9 mouse cellular contexts compared by ENCODE assay signal in the genomic region with DNA sequence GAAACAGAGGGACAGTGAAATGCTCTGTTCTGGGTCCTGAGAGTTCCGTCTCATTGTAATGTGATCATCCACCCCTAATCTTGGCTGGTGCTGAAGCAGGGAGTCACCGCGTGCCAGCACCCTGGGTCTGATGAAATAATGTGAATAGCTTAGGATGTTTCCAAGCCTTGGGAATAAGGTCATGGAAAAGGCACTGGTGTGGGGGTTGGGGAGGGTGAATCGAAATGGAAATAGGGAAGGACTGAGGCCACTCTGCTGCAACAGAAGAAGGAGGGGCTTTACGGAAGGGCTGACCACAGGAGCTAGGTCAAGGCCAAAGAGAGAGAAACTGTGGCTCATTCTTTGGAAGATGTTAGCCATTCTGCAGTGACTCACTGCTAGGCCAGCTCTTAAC. TPM values are rescaled to one million over a fixed set of nuclear protein-coding genes. Genes with fewer than 3 reads are reported as not detected.
DNase-seq lines count a peak whose midpoint lies in the region; ATAC-seq and TF ChIP-seq lines count a peak whose summit lies in the region.
"Had no signal": no experiment of that assay in that cellular context is flagged by ENCODE, and none has a peak within 500 bp of the region (broad histone marks: within the 10 kb centered on the region; RNA-seq: fewer than 3 reads in every experiment).

No protein-coding gene starts in this region.

- no peak for TF ChIP-seq POLR2A in lung, adult 2 months (IDR thresholded peaks at IDR 0.05; ENCODE audit: borderline replicate concordance, extremely low read depth, low read depth, low read length)
- no peak for TF ChIP-seq POLR2A in myocyte (IDR thresholded peaks at IDR 0.05; ENCODE audit: insufficient read length, low read depth)

- H3K27me3 ChIP-seq in myocyte (ENCODE audit: control insufficient read depth, insufficient read depth, insufficient read length), result no peaks in the 10 kb centered on the region
- H3K27me3 ChIP-seq: stomach, embryonic 15.5 days had no signal

- peak overlapping the region; percentile 62 for H3K4me2 ChIP-seq in myocyte (ENCODE audit: low read depth)
- H3K4me2 ChIP-seq: midbrain, embryonic 12.5 days; stomach, embryonic 15.5 days had no signal

- H3K4me3 ChIP-seq in lung, adult 2 months (replicated peaks; ENCODE audit: extremely low read depth, low read depth, low read length), result no peak overlapping the region
- H3K4me3 ChIP-seq in myocyte, result no peak overlapping the region
- H3K4me3 ChIP-seq: midbrain, embryonic 12.5 days; stomach, embryonic 15.5 days had no signal

- no peak overlapping the region for H3ac ChIP-seq in myocyte (ENCODE audit: control insufficient read depth, insufficient read length)

- H3K79me2 ChIP-seq in myocyte (ENCODE audit: control insufficient read depth, insufficient read depth), result no peaks in the 10 kb centered on the region

- DNase-seq in lung, adult 18-20 months, result peak; percentile 37 to 56
- DNase-seq in lung, adult 2 months, result no peak
- DNase-seq in ZHBTc4 (ENCODE audit: low read depth, low spot score), result peak; percentile 42
- DNase-seq in gastrocnemius, postnatal 25 days, result peak; percentile 75
- DNase-seq in spleen, postnatal 36 days (ENCODE audit: low spot score in 2 of 2), result no peak

- no peaks in the 10 kb centered on the region for H3K4me1 ChIP-seq in lung, adult 2 months (ENCODE audit: control insufficient read depth, insufficient read depth, low read length)
- H3K4me1 ChIP-seq: midbrain, embryonic 12.5 days had no signal

- TF ChIP-seq CTCF in lung, adult 2 months (IDR thresholded peaks at IDR 0.05; ENCODE audit: insufficient read depth, low read length), result no peak

- no peak for ATAC-seq in monocyte, adult 5-6 weeks (replicated peaks; ENCODE audit: insufficient number of reproducible peaks, low FRiP score, low TSS enrichment, poor library complexity, severe bottlenecking)

- 46% methylated on average over 5 of the region's 5 CpGs for WGBS in lung, adult 2 months

- no peaks in the 10 kb centered on the region for H3K36me3 ChIP-seq in myocyte (ENCODE audit: control insufficient read depth, insufficient read depth)
- H3K36me3 ChIP-seq: midbrain, embryonic 12.5 days; stomach, embryonic 15.5 days had no signal

TF ChIP-seq in myocyte, 11 proteins besides CTCF, POLR2A, EP300 and RAD21:
- TF ChIP-seq POLR2AphosphoS2 (IDR thresholded peaks at IDR 0.05; ENCODE audit: insufficient read length, low read depth), result no peak
- peak; percentile 84; the same call in 1 of the 2 replicates for TF ChIP-seq CEBPB (IDR thresholded peaks at IDR 0.05; ENCODE audit: insufficient read depth, poor library complexity, severe bottlenecking)
- no peak for TF ChIP-seq TCF3 (IDR thresholded peaks at IDR 0.05; ENCODE audit: insufficient read length, low read depth)
- no peak for TF ChIP-seq MYOG (IDR thresholded peaks at IDR 0.05; ENCODE audit: control insufficient read depth in 1 of 3, insufficient read depth in 1 of 3, insufficient read length in 2 of 3, low read depth in 2 of 3)

RNA-seq across cellular contexts. Expression of gene Tril, which starts 18.7 kb away (rescaled TPM):
- 27.0 and 28.6 TPM in 2 replicates for polyA plus RNA-seq in lung, adult 2 months (2012; rRNA removed)
- 1 to 10 TPM; 3.6 to 3.8 TPM for total RNA-seq in gastrocnemius, postnatal 25 days (2021)
- polyA plus RNA-seq in myocyte (2012; fragmentation: generic; extraction: Trizol), result 0.43 TPM
- total RNA-seq in monocyte, adult 5-6 weeks (2017), result not detected in 3 replicates

Comparison
In these comparisons a context has a peak if more than half of its experiments do, and no peak if none do; other contexts are left out.
1. DNase-seq: peak in lung, adult 18-20 months (2 of 2), ZHBTc4 (single experiment) and gastrocnemius, postnatal 25 days (single experiment); none in lung, adult 2 months (single experiment) and spleen, postnatal 36 days (0 of 2).